Mouse (Mus musculus) gastrocnemius, adult 2 months (tissue): ENCODE data around the gene Ndrg3. TPM values are rescaled to one million over a fixed set of nuclear protein-coding genes. Genes with fewer than 3 reads are reported as not detected.

ENCODE experiments used
- DNase-seq: peaks from one replicate; pipeline ENCODE4 v3.0.0; 2022
- H3K27ac ChIP-seq: fragments of 200-600 bp; 2 replicates; pipeline ENCODE4 v1.8.1; 2022; ENCODE audit warnings: mild to moderate bottlenecking
- H3K4me3 ChIP-seq: fragments of 200-600 bp; 2 replicates; pipeline ENCODE4 v1.8.1; 2022; ENCODE audit warnings: mild to moderate bottlenecking, moderate library complexity
- CTCF ChIP-seq: fragments of 200-600 bp; IDR thresholded peaks from 2 replicates; pipeline ENCODE4 v1.8.1; 2022; ENCODE audit warnings: antibody characterized with exemption, mild to moderate bottlenecking, moderate library complexity
- intact Hi-C: fragments of 180-260 bp; cut with DNase I; formaldehyde crosslinking; loops from one replicate; pipeline ENCODE4 v1.15.1; 2025
- long read RNA-seq, 2 experiments: library from polyadenylated mRNA; stranded (forward); transcript quantifications; one replicate each; pipeline ENCODE4 v2.0.0; 2021
- total RNA-seq, 2 experiments: library from RNA; stranded (reverse); gene quantifications; 2 replicates each; pipeline ENCODE4 v1.2.3; 2021

Gene Ndrg3
- 10 to 100 TPM; 31.9 to 33.4 TPM for total RNA-seq
- long read RNA-seq, experiment 1, transcript Ndrg3-201 (17 exons, 2,612 nt): major isoform, 18 of 44 reads
- long read RNA-seq, experiment 1, transcript Ndrg3-202 (16 exons, 2,586 nt): major isoform, 18 of 44 reads
- long read RNA-seq, experiment 1, partial matches to known transcripts: 2 of 44 reads
- long read RNA-seq, experiment 1, other reads (novel, unspliced or antisense): 6 of 44 reads
- long read RNA-seq, experiment 2, transcript Ndrg3-202 (16 exons, 2,586 nt): major isoform, 23 of 45 reads
- long read RNA-seq, experiment 2, transcript Ndrg3-201 (17 exons, 2,612 nt): minor isoform, 12 of 45 reads
- long read RNA-seq, experiment 2, partial matches to known transcripts: 6 of 45 reads
- long read RNA-seq, experiment 2, other reads (novel, unspliced or antisense): 4 of 45 reads

GRCm38 (mm10) chr2:156991470-156992319 is at the start of gene Ndrg3:
Gene Ndrg3 (minus strand): TSS chr2:156992056.
- intact Hi-C loops: loop anchor here (10.0 kb wide), 1 partner anchor 187 kb away; no protein-coding TSS in a partner anchor
- H3K27ac ChIP-seq: peak within 1 kb of the TSS; percentile 93
- H3K4me3 ChIP-seq: peak within 1 kb of the TSS; percentile 100
- peak; percentile 51 for TF ChIP-seq CTCF
- DNase-seq: peak; percentile 98

DNA sequence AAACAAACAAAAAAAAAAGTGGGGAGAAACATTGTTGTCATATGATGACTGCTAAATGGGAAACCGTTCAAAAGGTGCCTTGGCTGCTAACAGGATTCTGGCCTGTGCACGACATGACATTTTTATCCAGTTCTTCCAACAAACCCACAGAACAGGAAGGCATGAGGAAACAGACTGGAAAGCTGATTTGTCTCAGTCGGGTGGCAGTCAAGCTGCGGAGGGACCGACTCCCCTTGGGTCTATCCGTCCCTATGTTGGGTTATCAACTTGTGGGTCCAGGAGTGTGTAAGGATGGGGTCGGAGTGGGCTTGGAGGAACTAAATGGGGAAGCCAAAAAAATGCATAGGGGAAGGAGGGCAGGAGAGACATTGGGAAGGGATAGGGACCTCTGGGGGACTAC is 49.6 kb upstream of the Ndrg3 start:
- Histone ChIP-seq H3K27ac (no peak overlapping the region), H3K4me3 (no peak overlapping the region)
- TF ChIP-seq CTCF: no peak
- intact Hi-C loops: loop anchor here (2.0 kb wide), 1 partner anchor 41 kb away; no protein-coding TSS in a partner anchor
- DNase-seq: no peak

DNA sequence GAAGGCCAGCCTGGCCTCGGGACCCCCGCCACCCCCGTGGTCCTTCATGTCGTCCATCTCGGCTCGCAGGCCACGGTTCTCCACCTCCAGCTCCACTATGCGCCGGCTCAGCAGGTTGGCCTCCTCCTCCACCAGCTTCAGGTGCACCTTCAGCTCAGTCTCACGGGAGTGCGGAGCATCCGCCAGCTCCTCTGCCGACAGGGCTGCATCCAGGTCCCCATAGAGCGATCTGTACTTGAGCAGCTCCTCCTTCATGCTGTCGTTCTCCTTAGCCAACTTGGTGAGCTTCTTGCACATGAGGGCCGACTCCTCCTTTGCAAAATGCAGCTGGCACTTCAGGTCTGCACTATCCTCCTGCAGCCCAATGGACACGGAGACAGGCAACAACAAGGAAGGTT is 48.8 kb upstream of the Ndrg3 start:
- no peak overlapping the region for H3K4me3 ChIP-seq
- no peak for DNase-seq
- intact Hi-C loops: loop anchor here (2.0 kb wide), 1 partner anchor 42 kb away; no protein-coding TSS in a partner anchor
- peak overlapping the region; percentile 35 for H3K27ac ChIP-seq
- no peak for TF ChIP-seq CTCF

GRCm38 (mm10) chr2:157039900-157040648 is 48.2 kb upstream of the Ndrg3 start:
- TF ChIP-seq CTCF: peak; percentile 34
- DNase-seq: peak; percentile 66
- intact Hi-C loops: loop anchor here (2.0 kb wide), 1 partner anchor 43 kb away; no protein-coding TSS in a partner anchor
- H3K27ac ChIP-seq: peak overlapping the region; percentile 35
- no peak overlapping the region for H3K4me3 ChIP-seq

GRCm38 (mm10) chr2:157037303-157037702 is 45.4 kb upstream of the Ndrg3 start:
- no peak overlapping the region for H3K27ac ChIP-seq
- no peak overlapping the region for H3K4me3 ChIP-seq
- DNase-seq: no peak
- no peak for TF ChIP-seq CTCF
- intact Hi-C loops: no loop called here

DNA sequence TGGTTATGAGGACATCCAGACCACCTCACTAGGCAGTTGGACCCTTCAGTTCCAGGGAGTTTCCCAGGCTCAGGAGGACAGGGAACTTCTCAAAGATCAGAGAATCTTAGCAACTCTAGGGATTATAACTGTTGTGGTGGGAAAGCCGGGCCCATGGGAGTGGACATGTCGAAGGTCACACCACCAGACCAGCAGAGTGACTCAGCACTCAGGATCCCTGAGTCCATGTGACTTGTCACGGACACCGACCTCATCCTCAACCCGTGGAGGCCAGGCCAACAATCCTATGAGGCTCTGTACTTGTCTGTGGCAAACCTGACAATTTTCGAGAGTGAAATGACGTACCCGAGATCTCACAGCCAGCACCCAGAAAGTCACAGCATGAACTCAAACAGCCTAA is 44.5 kb upstream of the Ndrg3 start:
- intact Hi-C loops: no loop called here
- H3K27ac ChIP-seq: 0 out of 2 replicates have a peak overlapping the region, but pooled peaks have one; percentile 6
- DNase-seq: no peak
- TF ChIP-seq CTCF: no peak
- no peak overlapping the region for H3K4me3 ChIP-seq

- H3K4me3 ChIP-seq: no peak overlapping the region
- TF ChIP-seq CTCF: no peak
- intact Hi-C loops: no loop called here
- H3K27ac ChIP-seq: no peak overlapping the region
- DNase-seq: no peak
Observed at GRCm38 (mm10) chr2:157035371-157035770, 43.5 kb upstream of the Ndrg3 start.

DNA sequence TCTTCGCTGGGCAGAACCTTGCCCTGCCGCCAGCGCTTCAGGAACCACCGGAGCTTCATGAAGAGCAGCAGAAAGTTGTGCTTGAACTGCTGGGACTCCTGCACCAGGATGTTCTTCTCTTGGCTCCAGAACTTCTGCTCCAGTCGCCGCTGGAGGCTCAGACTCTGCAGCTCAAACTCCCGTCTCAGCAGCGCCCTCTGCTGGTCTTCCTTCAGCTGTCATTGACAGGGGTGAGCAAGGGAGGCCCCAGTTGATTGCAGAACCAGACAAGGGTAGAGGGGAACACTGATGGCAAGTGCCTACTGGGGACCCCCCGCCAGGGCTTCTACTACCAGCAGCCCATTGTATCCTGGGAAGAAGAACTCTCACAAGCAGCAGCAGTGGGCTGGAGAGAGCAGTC is 38.9 kb upstream of the Ndrg3 start:
- peak; percentile 93 for TF ChIP-seq CTCF
- intact Hi-C loops: loop anchor here (5.0 kb wide), 2 partner anchors 66 to 224 kb away; no protein-coding TSS in a partner anchor
- Histone ChIP-seq H3K27ac (no peak overlapping the region), H3K4me3 (no peak overlapping the region)
- peak; percentile 92 for DNase-seq

DNA sequence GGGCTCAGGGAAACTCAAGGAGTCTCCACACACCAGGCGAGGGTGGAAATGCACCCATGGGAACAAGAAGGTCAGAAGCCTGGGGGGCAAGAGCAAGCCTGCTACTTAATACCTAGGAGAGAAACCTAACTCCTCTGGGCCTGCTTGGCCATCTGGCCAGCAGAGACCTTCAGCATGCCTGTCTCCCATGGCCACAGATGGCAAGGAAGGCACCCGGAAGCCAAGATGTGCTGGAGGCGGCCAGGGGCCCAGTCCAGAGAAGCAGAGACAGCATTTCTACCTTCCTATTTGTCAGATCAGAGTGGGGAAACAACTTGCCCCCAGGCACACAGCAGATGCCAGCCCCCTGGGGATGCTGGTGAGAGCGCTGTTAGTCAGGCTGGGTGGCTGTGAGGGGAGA is 36.4 kb upstream of the Ndrg3 start:
- H3K4me3 ChIP-seq: no peak overlapping the region
- intact Hi-C loops: no loop called here
- DNase-seq: peak; percentile 68
- peak overlapping the region; percentile 57 for H3K27ac ChIP-seq
- TF ChIP-seq CTCF: no peak

DNA sequence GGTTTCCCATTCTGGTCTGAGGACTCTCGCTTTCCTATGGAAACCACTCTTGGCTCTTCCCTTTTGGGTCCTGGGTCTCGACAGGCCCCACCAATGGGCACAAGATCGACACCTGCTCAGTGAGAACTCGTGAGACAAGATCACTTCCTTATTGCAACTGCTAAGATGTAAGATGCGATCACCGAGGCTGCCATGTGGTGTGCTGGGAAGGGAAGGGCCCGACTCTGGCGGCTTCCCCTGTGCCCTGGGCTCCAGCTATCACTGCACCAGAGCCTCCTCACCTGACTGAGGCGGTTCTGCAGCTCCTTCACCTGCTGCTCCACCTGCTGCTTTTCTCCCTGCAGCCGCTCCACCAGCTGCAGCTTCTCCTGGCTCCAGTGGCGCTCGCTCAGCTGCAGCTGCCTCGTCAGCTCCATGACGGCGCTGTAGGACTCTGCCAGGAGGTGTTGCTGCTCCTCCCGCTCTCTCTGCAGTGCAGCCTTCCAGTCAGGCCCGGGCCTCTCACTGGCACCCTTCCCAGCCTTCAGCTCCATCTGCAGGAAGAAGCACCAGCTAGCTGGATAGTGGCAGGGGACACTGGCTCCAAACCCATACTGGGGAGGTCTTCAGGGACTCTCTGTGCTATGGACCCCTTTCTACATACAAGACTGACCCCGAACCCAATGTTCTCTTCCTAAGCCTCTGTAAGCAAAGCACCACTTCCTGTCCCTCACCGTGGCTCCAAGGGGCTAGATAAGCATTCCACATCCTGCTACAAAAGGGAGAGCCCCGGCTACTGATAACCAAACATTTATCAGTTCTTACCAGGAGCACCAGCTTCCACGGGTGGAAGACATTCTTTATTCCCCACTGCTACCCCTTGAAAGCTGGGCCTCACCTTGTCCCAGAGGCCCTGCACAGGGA is 35.5 kb upstream of the Ndrg3 start:
- Histone ChIP-seq H3K27ac (peak overlapping the region; percentile 57), H3K4me3 (no peak overlapping the region)
- TF ChIP-seq CTCF: no peak
- intact Hi-C loops: no loop called here
- peak; percentile 67 for DNase-seq

- H3K4me3 ChIP-seq: no peak overlapping the region
- DNase-seq: no peak
- no peak overlapping the region for H3K27ac ChIP-seq
- no peak for TF ChIP-seq CTCF
- intact Hi-C loops: no loop called here
Observed at GRCm38 (mm10) chr2:157021156-157021555, 29.3 kb upstream of the Ndrg3 start.
